Mouse (Mus musculus): ENCODE data around the gene Cnnm2. TPM values are rescaled to one million over a fixed set of nuclear protein-coding genes. Genes with fewer than 3 reads are reported as not detected.
"Not testable (repeated sequence)": the region's sequence is repeated elsewhere in the genome, so short reads cannot be mapped to it uniquely, and the experiment has no call there.

Gene Cnnm2
- 27.5 and 28.9 TPM in 2 replicates for polyA plus RNA-seq (2012; rRNA removed)

- H3K4me3 ChIP-seq (ENCODE audit: insufficient read depth, low read length): peak within 1 kb of the TSS; percentile 98
- TF ChIP-seq CTCF (IDR thresholded peaks at IDR 0.05; ENCODE audit: extremely low read depth, insufficient read depth, low read length) (no peak), POLR2A (IDR thresholded peaks at IDR 0.05; ENCODE audit: extremely low read depth, insufficient read depth, low read length) (peak; percentile 98)
- peak within 1 kb of the TSS; percentile 71 for H3K27ac ChIP-seq (ENCODE audit: insufficient read depth, low read length)
- no peaks in the 10 kb centered on the region for H3K4me1 ChIP-seq (ENCODE audit: control insufficient read depth, insufficient read depth, low read length)
Measured at GRCm38 (mm10) chr19:46761247-46761946, at the start of gene Cnnm2. Gene Cnnm2, plus strand, starts transcription at chr19:46761596.

- H3K4me1 ChIP-seq (ENCODE audit: control insufficient read depth, insufficient read depth, low read length): no peaks in the 10 kb centered on the region
- H3K4me3 ChIP-seq (ENCODE audit: insufficient read depth, low read length): no peak overlapping the region
- no peak for TF ChIP-seq CTCF (IDR thresholded peaks at IDR 0.05; ENCODE audit: extremely low read depth, insufficient read depth, low read length)
- TF ChIP-seq POLR2A (IDR thresholded peaks at IDR 0.05; ENCODE audit: extremely low read depth, insufficient read depth, low read length): no peak
- H3K27ac ChIP-seq (ENCODE audit: insufficient read depth, low read length): no peak overlapping the region
Measured at GRCm38 (mm10) chr19:46714234-46714633, 47.2 kb upstream of the Cnnm2 start.

GRCm38 (mm10) chr19:46715016-46715415, 46.4 kb upstream of the Cnnm2 start:
- Histone ChIP-seq H3K4me3 (ENCODE audit: insufficient read depth, low read length) (no peak overlapping the region), H3K4me1 (ENCODE audit: control insufficient read depth, insufficient read depth, low read length) (no peaks in the 10 kb centered on the region), H3K27ac (ENCODE audit: insufficient read depth, low read length) (no peak overlapping the region)
- TF ChIP-seq POLR2A (IDR thresholded peaks at IDR 0.05; ENCODE audit: extremely low read depth, insufficient read depth, low read length) (no peak), CTCF (IDR thresholded peaks at IDR 0.05; ENCODE audit: extremely low read depth, insufficient read depth, low read length) (no peak)

GRCm38 (mm10) chr19:46718150-46718549, 43.2 kb upstream of the Cnnm2 start:
- Histone ChIP-seq H3K4me1 (ENCODE audit: control insufficient read depth, insufficient read depth, low read length) (no peaks in the 10 kb centered on the region), H3K4me3 (ENCODE audit: insufficient read depth, low read length) (no peak overlapping the region), H3K27ac (ENCODE audit: insufficient read depth, low read length) (no peak overlapping the region)
- no peak for TF ChIP-seq POLR2A (IDR thresholded peaks at IDR 0.05; ENCODE audit: extremely low read depth, insufficient read depth, low read length)
- no peak for TF ChIP-seq CTCF (IDR thresholded peaks at IDR 0.05; ENCODE audit: extremely low read depth, insufficient read depth, low read length)

GRCm38 (mm10) chr19:46724411-46724810, 37.0 kb upstream of the Cnnm2 start:
- Histone ChIP-seq H3K4me3 (ENCODE audit: insufficient read depth, low read length) (no peak overlapping the region), H3K27ac (ENCODE audit: insufficient read depth, low read length) (no peak overlapping the region), H3K4me1 (ENCODE audit: control insufficient read depth, insufficient read depth, low read length) (no peaks in the 10 kb centered on the region)
- no peak for TF ChIP-seq CTCF (IDR thresholded peaks at IDR 0.05; ENCODE audit: extremely low read depth, insufficient read depth, low read length)
- no peak for TF ChIP-seq POLR2A (IDR thresholded peaks at IDR 0.05; ENCODE audit: extremely low read depth, insufficient read depth, low read length)

- H3K4me3 ChIP-seq (ENCODE audit: insufficient read depth, low read length): no peak overlapping the region
- H3K4me1 ChIP-seq (ENCODE audit: control insufficient read depth, insufficient read depth, low read length): no peaks in the 10 kb centered on the region
- TF ChIP-seq CTCF (IDR thresholded peaks at IDR 0.05; ENCODE audit: extremely low read depth, insufficient read depth, low read length): no peak
- no peak overlapping the region for H3K27ac ChIP-seq (ENCODE audit: insufficient read depth, low read length)
Measured at GRCm38 (mm10) chr19:46726142-46726541, 35.3 kb upstream of the Cnnm2 start.

- TF ChIP-seq CTCF (IDR thresholded peaks at IDR 0.05; ENCODE audit: extremely low read depth, insufficient read depth, low read length) (no peak), POLR2A (IDR thresholded peaks at IDR 0.05; ENCODE audit: extremely low read depth, insufficient read depth, low read length) (no peak)
- no peak overlapping the region for H3K27ac ChIP-seq (ENCODE audit: insufficient read depth, low read length)
Measured at GRCm38 (mm10) chr19:46727140-46727736, 34.2 kb upstream of the Cnnm2 start.

GRCm38 (mm10) chr19:46727945-46728540, 33.4 kb upstream of the Cnnm2 start:
- no peak for TF ChIP-seq POLR2A (IDR thresholded peaks at IDR 0.05; ENCODE audit: extremely low read depth, insufficient read depth, low read length)
- no peak for TF ChIP-seq CTCF (IDR thresholded peaks at IDR 0.05; ENCODE audit: extremely low read depth, insufficient read depth, low read length)
- Histone ChIP-seq H3K27ac (ENCODE audit: insufficient read depth, low read length) (no peak overlapping the region), H3K4me1 (ENCODE audit: control insufficient read depth, insufficient read depth, low read length) (no peaks in the 10 kb centered on the region), H3K4me3 (ENCODE audit: insufficient read depth, low read length) (no peak overlapping the region)

More at GRCm38 (mm10) chr19:46727140-46727736, 34.2 kb upstream of the Cnnm2 start:
- no peaks in the 10 kb centered on the region for H3K4me1 ChIP-seq (ENCODE audit: control insufficient read depth, insufficient read depth, low read length)
- no peak overlapping the region for H3K4me3 ChIP-seq (ENCODE audit: insufficient read depth, low read length)

GRCm38 (mm10) chr19:46728909-46729308, 32.5 kb upstream of the Cnnm2 start:
- H3K4me1 ChIP-seq (ENCODE audit: control insufficient read depth, insufficient read depth, low read length): no peaks in the 10 kb centered on the region
- H3K27ac ChIP-seq (ENCODE audit: insufficient read depth, low read length): no peak overlapping the region
- no peak overlapping the region for H3K4me3 ChIP-seq (ENCODE audit: insufficient read depth, low read length)
- TF ChIP-seq POLR2A (IDR thresholded peaks at IDR 0.05; ENCODE audit: extremely low read depth, insufficient read depth, low read length): no peak
- no peak for TF ChIP-seq CTCF (IDR thresholded peaks at IDR 0.05; ENCODE audit: extremely low read depth, insufficient read depth, low read length)

GRCm38 (mm10) chr19:46731351-46731750, 30.0 kb upstream of the Cnnm2 start:
- H3K4me1 ChIP-seq (ENCODE audit: control insufficient read depth, insufficient read depth, low read length): no peaks in the 10 kb centered on the region
- TF ChIP-seq CTCF (IDR thresholded peaks at IDR 0.05; ENCODE audit: extremely low read depth, insufficient read depth, low read length) (no peak), POLR2A (IDR thresholded peaks at IDR 0.05; ENCODE audit: extremely low read depth, insufficient read depth, low read length) (no peak)
- no peak overlapping the region for H3K4me3 ChIP-seq (ENCODE audit: insufficient read depth, low read length)
- H3K27ac ChIP-seq (ENCODE audit: insufficient read depth, low read length): no peak overlapping the region

- H3K27ac ChIP-seq (ENCODE audit: insufficient read depth, low read length); H3K4me1 ChIP-seq (ENCODE audit: control insufficient read depth, insufficient read depth, low read length); H3K4me3 ChIP-seq (ENCODE audit: insufficient read depth, low read length): not testable (repeated sequence)
Measured at GRCm38 (mm10) chr19:46732673-46733072, 28.7 kb upstream of the Cnnm2 start.

Measured in cortical plate, adult 2 months (tissue).